In genomic region chr2:19455228-19455627, GRCm38 (mm10) we compare ENCODE assay signal across 17 mouse cellular contexts. TPM values are rescaled to one million over a fixed set of nuclear protein-coding genes. Genes with fewer than 3 reads are reported as not detected.
"Had no signal": no experiment of that assay in that cellular context is flagged by ENCODE, and none has a peak within 500 bp of the region (broad histone marks: within the 10 kb centered on the region; RNA-seq: fewer than 3 reads in every experiment).

No protein-coding gene starts in this region.

- DNase-seq: kidney, adult 18-20 months; lung, postnatal 14 days; right cerebral cortex, adult 18-20 months; right cerebral cortex, postnatal 25 days; thymus, adult 18-20 months; thymus, postnatal 25 days had no signal

- H3K4me1 ChIP-seq: liver, embryonic 12.5 days; megakaryocyte, embryonic 14.5 days had no signal

- H3K36me3 ChIP-seq: liver, embryonic 12.5 days; midbrain, embryonic 15.5 days had no signal

- H3K27ac ChIP-seq: layer of hippocampus, adult 2 months; liver, embryonic 12.5 days; macrophage; midbrain, embryonic 15.5 days had no signal

- H3K4me2 ChIP-seq: liver, embryonic 12.5 days; lung, embryonic 14.5 days; midbrain, embryonic 11.5 days; midbrain, embryonic 15.5 days had no signal

- H3K9me3 ChIP-seq: liver, embryonic 12.5 days; megakaryocyte, embryonic 14.5 days; midbrain, embryonic 15.5 days had no signal

- ATAC-seq: liver, embryonic 12.5 days; midbrain, embryonic 15.5 days had no signal

- H3K9ac ChIP-seq: liver, embryonic 12.5 days; lung, embryonic 14.5 days; midbrain, embryonic 15.5 days had no signal

- H3K4me3 ChIP-seq: layer of hippocampus, adult 2 months; liver, embryonic 12.5 days; megakaryocyte, embryonic 14.5 days; midbrain, embryonic 15.5 days had no signal

RNA-seq across cellular contexts. Expression of gene Ptf1a, which starts 9.8 kb away (rescaled TPM):
- polyA plus RNA-seq: kidney, embryonic 14.5 days; liver, embryonic 12.5 days; lung, embryonic 14.5 days; macrophage; neural tube, embryonic 14.5 days; small intestine, adult 2 months; urinary bladder, adult 2 months had no signal
